Mouse (Mus musculus) small intestine, adult 2 months (tissue): ENCODE results near the gene Txn1.

Source experiments
- CTCF ChIP-seq: fragments of 200-500 bp; IDR thresholded peaks from 2 replicates; pipeline ENCODE4 v1.5.1; 2012; ENCODE audit warnings: low read depth, mild to moderate bottlenecking, control low read depth, inconsistent platforms, low read length, moderate library complexity, mixed read lengths; ENCODE audit not compliant: insufficient replicate concordance, insufficient read length; ENCODE audit errors: extremely low read depth
- POLR2A ChIP-seq: fragments of 200-500 bp; IDR thresholded peaks from 2 replicates; pipeline ENCODE4 v1.6.1; 2012; ENCODE audit warnings: low read depth, mild to moderate bottlenecking, control low read depth, inconsistent platforms, low read length, moderate library complexity

DNA sequence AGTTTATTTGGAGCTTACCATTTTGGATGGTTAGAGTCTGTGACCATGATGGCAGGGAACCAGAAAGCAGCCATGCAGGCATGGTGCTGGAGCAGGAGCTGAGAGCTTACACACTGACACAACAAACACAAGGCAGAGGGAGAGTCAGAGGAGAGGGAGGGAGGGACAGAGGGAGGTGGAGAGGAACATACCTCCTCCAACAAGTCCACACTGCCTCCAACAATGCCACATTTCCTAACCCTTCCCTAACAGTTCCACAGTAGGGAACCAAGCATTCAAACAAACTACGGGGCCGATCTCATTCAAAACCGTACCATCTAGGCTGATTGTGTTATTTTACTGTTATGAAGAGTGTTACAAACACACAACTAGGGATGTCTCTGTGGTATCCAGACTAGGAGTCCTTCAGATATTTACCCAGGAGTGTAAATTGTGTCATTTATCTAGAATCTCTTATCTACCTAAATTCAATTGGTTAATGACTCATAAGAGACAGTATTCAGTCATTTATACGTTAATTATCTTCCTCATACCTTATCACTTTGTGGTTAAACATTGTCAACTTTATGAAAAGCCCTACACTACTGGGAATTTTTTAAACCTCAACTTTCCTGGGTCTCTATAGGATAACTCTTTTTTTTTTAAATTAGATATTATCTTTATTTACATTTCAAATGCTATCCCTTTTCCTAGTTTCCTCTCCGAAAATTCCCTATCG lies 18.3 kb upstream of the Txn1 start:
- TF ChIP-seq POLR2A (no peak), CTCF (no peak)
